Comparison of ENCODE assay signal across 13 mouse cellular contexts in genomic region chr8:105508758-105509157, GRCm38 (mm10). TPM values are rescaled to one million over a fixed set of nuclear protein-coding genes. Genes with fewer than 3 reads are reported as not detected.
DNase-seq lines count a peak whose midpoint lies in the region; ATAC-seq and TF ChIP-seq lines count a peak whose summit lies in the region.
"Had no signal": no experiment of that assay in that cellular context is flagged by ENCODE, and none has a peak within 500 bp of the region (broad histone marks: within the 10 kb centered on the region; RNA-seq: fewer than 3 reads in every experiment).

No protein-coding gene starts in this region.

- H3K79me2 ChIP-seq in heart, adult 2 months (replicated peaks; ENCODE audit: control insufficient read depth, insufficient read depth, low read length), result no peaks in the 10 kb centered on the region

- no peak for DNase-seq in heart, adult 2 months
- peak; percentile 52 for DNase-seq in adipocyte (ENCODE audit: low spot score)
- peak; percentile 61 for DNase-seq in embryonic facial prominence, embryonic 11.5 days (ENCODE audit: low spot score)
- peak; percentile 49 for DNase-seq in limb, embryonic 10.5 days (ENCODE audit: low spot score)
- no peak for DNase-seq in adrenal gland, adult 2 months
- no peak for DNase-seq in spleen, adult 12 weeks (ENCODE audit: low spot score)
- DNase-seq: adrenal gland, adult 8-10 months; cerebellum, postnatal 36 days; kidney, postnatal 14 days had no signal

- H3K36me3 ChIP-seq in heart, embryonic 12.5 days, result no peaks in the 10 kb centered on the region
- H3K36me3 ChIP-seq in heart, adult 2 months (ENCODE audit: control insufficient read depth, insufficient read depth, low read length), result no peaks in the 10 kb centered on the region
- H3K36me3 ChIP-seq in embryonic facial prominence, embryonic 11.5 days (replicated peaks; ENCODE audit: control insufficient read depth, insufficient read depth, low read depth, low read length), result no peaks in the 10 kb centered on the region
- H3K36me3 ChIP-seq in limb, embryonic 10.5 days, result no peaks in the 10 kb centered on the region

- no peak for ATAC-seq in heart, embryonic 12.5 days (ENCODE audit: insufficient number of reproducible peaks, low FRiP score)
- ATAC-seq in embryonic facial prominence, embryonic 11.5 days (replicated peaks; ENCODE audit: insufficient number of reproducible peaks, low FRiP score, low TSS enrichment, low read depth), result peak; percentile 70; the same call in 1 of the 2 replicates

- TF ChIP-seq CTCF in heart, adult 2 months (IDR thresholded peaks at IDR 0.05), result no peak

- no peak overlapping the region for H3K9ac ChIP-seq in heart, embryonic 12.5 days
- H3K9ac ChIP-seq in heart, adult 2 months (ENCODE audit: low read depth, low read length), result no peak overlapping the region
- no peak overlapping the region for H3K9ac ChIP-seq in embryonic facial prominence, embryonic 11.5 days (replicated peaks; ENCODE audit: low read length)

- intact Hi-C loops in heart, adult 2 months (cut with DNase I), result no loop called here

- TF ChIP-seq POLR2A in heart, adult 2 months (IDR thresholded peaks at IDR 0.05; ENCODE audit: insufficient read depth, low read depth, low read length), result no peak

- WGBS in heart, embryonic 12.5 days, result 76% methylated on average over 1 of the region's 2 CpGs
- 79% methylated on average over 1 of the region's 2 CpGs for WGBS in heart, adult 2 months
- 43% methylated on average over 1 of the region's 2 CpGs for WGBS in embryonic facial prominence, embryonic 11.5 days
- WGBS in limb, embryonic 10.5 days, result 45% methylated on average over 2 of the region's 2 CpGs

- H3K9me3 ChIP-seq in heart, embryonic 12.5 days (replicated peaks), result no peaks in the 10 kb centered on the region
- H3K9me3 ChIP-seq in embryonic facial prominence, embryonic 11.5 days (replicated peaks; ENCODE audit: control insufficient read depth, low read length), result no peaks in the 10 kb centered on the region
- no peaks in the 10 kb centered on the region for H3K9me3 ChIP-seq in limb, embryonic 10.5 days (replicated peaks)

- H3K4me1 ChIP-seq in heart, embryonic 12.5 days (replicated peaks), result peaks cover 17% of the 10 kb centered on the region
- H3K4me1 ChIP-seq in heart, adult 2 months (ENCODE audit: control insufficient read depth, insufficient read depth, low read length), result peaks cover 10% of the 10 kb centered on the region
- H3K4me1 ChIP-seq in embryonic facial prominence, embryonic 11.5 days (ENCODE audit: control insufficient read depth, insufficient read depth, low read length), result peaks cover 2% of the 10 kb centered on the region; the same call in 1 of the 2 replicates
- peaks cover 35% of the 10 kb centered on the region for H3K4me1 ChIP-seq in limb, embryonic 10.5 days

- no peak for TF ChIP-seq EP300 in heart, adult 2 months (IDR thresholded peaks at IDR 0.05; ENCODE audit: insufficient read depth, low read depth, low read length)

- no peak overlapping the region for H3K27ac ChIP-seq in heart, embryonic 12.5 days (ENCODE audit: poor library complexity, severe bottlenecking)
- H3K27ac ChIP-seq in heart, adult 2 months, result no peak overlapping the region
- peak overlapping the region; percentile 41 for H3K27ac ChIP-seq in embryonic facial prominence, embryonic 11.5 days (replicated peaks; ENCODE audit: low read depth, low read length)
- H3K27ac ChIP-seq in limb, embryonic 10.5 days, result peak overlapping the region; percentile 85
- H3K27ac ChIP-seq: macrophage had no signal

- H3K27me3 ChIP-seq in heart, embryonic 12.5 days (replicated peaks), result no peaks in the 10 kb centered on the region
- H3K27me3 ChIP-seq in heart, adult 2 months (ENCODE audit: control insufficient read depth, insufficient read depth, low read length), result no peaks in the 10 kb centered on the region
- no peaks in the 10 kb centered on the region for H3K27me3 ChIP-seq in embryonic facial prominence, embryonic 11.5 days (ENCODE audit: control insufficient read depth, insufficient read depth, low read length)
- no peaks in the 10 kb centered on the region for H3K27me3 ChIP-seq in limb, embryonic 10.5 days (ENCODE audit: low read depth, poor library complexity, severe bottlenecking)

- 0 out of 2 replicates have a peak overlapping the region, but pooled peaks have one; percentile 6 for H3K4me2 ChIP-seq in heart, embryonic 12.5 days
- H3K4me2 ChIP-seq in embryonic facial prominence, embryonic 11.5 days (ENCODE audit: low read depth, low read length), result no peak overlapping the region
- H3K4me2 ChIP-seq: liver, embryonic 11.5 days had no signal

- H3K4me3 ChIP-seq in heart, embryonic 12.5 days, result no peak overlapping the region
- H3K4me3 ChIP-seq in heart, adult 2 months, result no peak overlapping the region
- H3K4me3 ChIP-seq in embryonic facial prominence, embryonic 11.5 days (ENCODE audit: low read depth, low read length), result no peak overlapping the region
- 0 out of 2 replicates have a peak overlapping the region, but pooled peaks have one; percentile 8 for H3K4me3 ChIP-seq in limb, embryonic 10.5 days

RNA-seq across cellular contexts. Expression of gene Hsd11b2, which starts 9.8 kb away (rescaled TPM):
- 1.7 and 1.9 TPM in 2 replicates for polyA plus RNA-seq in heart, embryonic 12.5 days (2016; fragmentation: Nextera tagmentation; extraction: Ambion mirVana)
- under 1 TPM in 1 of 2 experiments, not detected in 1; 0.23 TPM for total RNA-seq in heart, adult 2 months (2021)
- 0.08 and 0.32 TPM in 2 replicates for polyA plus RNA-seq in heart, adult 2 months (2012; rRNA removed)
- 11.9 and 12.6 TPM in 2 replicates for polyA plus RNA-seq in embryonic facial prominence, embryonic 11.5 days (2014; fragmentation: Nextera tagmentation; extraction: Ambion mirVana)
- 78.2 and 83.2 TPM in 2 replicates for polyA plus RNA-seq in limb, embryonic 10.5 days (2016; fragmentation: Nextera tagmentation; extraction: Ambion mirVana)
- under 1 TPM; 0.14 to 0.35 TPM for total RNA-seq in adrenal gland, adult 2 months (2021)
- 1.2 and 2.2 TPM in 2 replicates for polyA plus RNA-seq in adrenal gland, adult 2 months (2012; rRNA removed)
- total RNA-seq: hematopoietic stem cell, adult 5-6 weeks had no signal
- polyA plus RNA-seq: macrophage had no signal

RNA-seq across cellular contexts. Expression of gene Zdhhc1, which starts 12.1 kb away (rescaled TPM):
- polyA plus RNA-seq in heart, embryonic 12.5 days (2016; fragmentation: Nextera tagmentation; extraction: Ambion mirVana), result 23.1 and 23.3 TPM in 2 replicates
- total RNA-seq in heart, adult 2 months (2021), result 10 to 100 TPM; 13.0 to 13.3 TPM
- 37.5 and 40.5 TPM in 2 replicates for polyA plus RNA-seq in heart, adult 2 months (2012; rRNA removed)
- polyA plus RNA-seq in embryonic facial prominence, embryonic 11.5 days (2014; fragmentation: Nextera tagmentation; extraction: Ambion mirVana), result 15.0 and 17.9 TPM in 2 replicates
- polyA plus RNA-seq in limb, embryonic 10.5 days (2016; fragmentation: Nextera tagmentation; extraction: Ambion mirVana), result 18.9 and 25.3 TPM in 2 replicates
- total RNA-seq in adrenal gland, adult 2 months (2021), result 10 to 100 TPM; 13.8 to 19.2 TPM
- polyA plus RNA-seq in adrenal gland, adult 2 months (2012; rRNA removed), result 53.3 and 62.5 TPM in 2 replicates

RNA-seq across cellular contexts. Expression of gene Tppp3, which starts 37.4 kb away (rescaled TPM):
- polyA plus RNA-seq in heart, embryonic 12.5 days (2016; fragmentation: Nextera tagmentation; extraction: Ambion mirVana), result 13.8 and 14.4 TPM in 2 replicates
- total RNA-seq in heart, adult 2 months (2021), result 10 to 100 TPM; 35.0 to 48.8 TPM
- 73.7 and 89.2 TPM in 2 replicates for polyA plus RNA-seq in heart, adult 2 months (2012; rRNA removed)
- 49.5 and 59.1 TPM in 2 replicates for polyA plus RNA-seq in embryonic facial prominence, embryonic 11.5 days (2014; fragmentation: Nextera tagmentation; extraction: Ambion mirVana)
- polyA plus RNA-seq in limb, embryonic 10.5 days (2016; fragmentation: Nextera tagmentation; extraction: Ambion mirVana), result 8.4 and 13.5 TPM in 2 replicates
- 10 to 100 TPM; 26.2 to 37.5 TPM for total RNA-seq in adrenal gland, adult 2 months (2021)
- polyA plus RNA-seq in adrenal gland, adult 2 months (2012; rRNA removed), result 50.8 and 65.2 TPM in 2 replicates
- total RNA-seq: hematopoietic stem cell, adult 5-6 weeks had no signal

RNA-seq across cellular contexts. Expression of gene Atp6v0d1, which starts 57.1 kb away (rescaled TPM):
- 51.4 and 52.9 TPM in 2 replicates for polyA plus RNA-seq in heart, embryonic 12.5 days (2016; fragmentation: Nextera tagmentation; extraction: Ambion mirVana)
- total RNA-seq in heart, adult 2 months (2021), result 10 to 100 TPM; 46.4 to 48.9 TPM
- polyA plus RNA-seq in heart, adult 2 months (2012; rRNA removed), result 61.7 and 69.0 TPM in 2 replicates
- 89.8 and 95.5 TPM in 2 replicates for polyA plus RNA-seq in embryonic facial prominence, embryonic 11.5 days (2014; fragmentation: Nextera tagmentation; extraction: Ambion mirVana)
- polyA plus RNA-seq in limb, embryonic 10.5 days (2016; fragmentation: Nextera tagmentation; extraction: Ambion mirVana), result 58.3 and 68.6 TPM in 2 replicates
- total RNA-seq in adrenal gland, adult 2 months (2021), result 100 to 1,000 TPM; 113 to 118 TPM
- 77.6 and 80.3 TPM in 2 replicates for polyA plus RNA-seq in adrenal gland, adult 2 months (2012; rRNA removed)

Comparison
In these comparisons a context has a peak if more than half of its experiments do, and no peak if none do; other contexts are left out.
1. H3K27ac ChIP-seq: peak in embryonic facial prominence, embryonic 11.5 days (single experiment) and limb, embryonic 10.5 days (single experiment); none in heart, embryonic 12.5 days (single experiment) and heart, adult 2 months (single experiment).
2. DNase-seq: peak in adipocyte (single experiment), embryonic facial prominence, embryonic 11.5 days (single experiment) and limb, embryonic 10.5 days (single experiment); none in heart, adult 2 months (0 of 2), adrenal gland, adult 2 months (single experiment) and spleen, adult 12 weeks (single experiment).